Mouse (Mus musculus): ENCODE data around the gene Spag9.

- TF ChIP-seq CTCF (IDR thresholded peaks at IDR 0.05) (peak; percentile 86), POLR2A (IDR thresholded peaks at IDR 0.05; ENCODE audit: insufficient read depth, low read depth, low read length) (peak; percentile 51)
These were observed 27.7 kb upstream of the Spag9 start, which contains the start of the genes Gm20390 and Nme1 for GRCm38 (mm10) chr11:93968005-93968847.

Measured in heart, adult 2 months (tissue).